Mouse (Mus musculus): Measurements from ENCODE around the gene Rbm4.

Rbm4 gene

GRCm38 (mm10) chr19:4741482-4741881 lies 52.2 kb downstream of the Rbm4 start:
- no peak for DNase-seq (ENCODE audit: low spot score in 2 of 2)

GRCm38 (mm10) chr19:4739762-4740161 lies 53.9 kb downstream of the Rbm4 start:
- no peak for DNase-seq (ENCODE audit: low spot score in 2 of 2)

GRCm38 (mm10) chr19:4739053-4739452 lies 54.6 kb downstream of the Rbm4 start:
- no peak for DNase-seq (ENCODE audit: low spot score in 2 of 2)

- no peak for DNase-seq (ENCODE audit: low spot score in 2 of 2)
Observed at GRCm38 (mm10) chr19:4737866-4738265, 55.8 kb downstream of the Rbm4 start.

Data from urinary bladder, adult 18-20 months (tissue).